Mouse (Mus musculus) midbrain, postnatal 0 days (tissue): ENCODE data around the gene Nrde2. TPM values are rescaled to one million over a fixed set of nuclear protein-coding genes. Genes with fewer than 3 reads are reported as not detected.

Source experiments
- ATAC-seq: fragments of 200-750 bp; cut with Nextera tagmentation; 2 replicates; pipeline ENCODE4 v1.8.0; 2017; ENCODE audit warnings: moderate number of reproducible peaks, mild to moderate bottlenecking, moderate TSS enrichment, moderate library complexity; ENCODE audit not compliant: low FRiP score
- DNase-seq: peaks from one replicate; pipeline ENCODE4 v3.0.0-alpha.2; 2015; ENCODE audit warnings: low spot score
- H3K27ac ChIP-seq: fragments of 300-500 bp; sonication (generic); 2 replicates; pipeline ENCODE4 v1.5.1; 2014; ENCODE audit warnings: low read depth, mild to moderate bottlenecking, low read length, mixed read lengths
- H3K27me3 ChIP-seq: fragments of 300-500 bp; sonication (generic); 2 replicates; pipeline ENCODE4 v1.6.1; 2014; ENCODE audit warnings: low read length, control low read depth, mixed read lengths; ENCODE audit not compliant: insufficient read depth
- H3K36me3 ChIP-seq: fragments of 300-500 bp; sonication (generic); 2 replicates; pipeline ENCODE4 v1.6.1; 2014; ENCODE audit warnings: low read length, control low read depth, mixed read lengths; ENCODE audit not compliant: insufficient read depth
- H3K4me1 ChIP-seq: fragments of 300-500 bp; sonication (generic); 2 replicates; pipeline ENCODE4 v1.6.1; 2014; ENCODE audit warnings: mild to moderate bottlenecking, control low read depth, antibody characterized with exemption, low read length, mixed read lengths; ENCODE audit not compliant: insufficient read depth
- H3K4me2 ChIP-seq: fragments of 300-500 bp; sonication (generic); 2 replicates; pipeline ENCODE4 v1.6.1; 2014; ENCODE audit warnings: low read depth, mild to moderate bottlenecking, low read length, mixed read lengths; ENCODE audit not compliant: poor library complexity, severe bottlenecking
- H3K4me3 ChIP-seq: fragments of 300-500 bp; sonication (generic); 2 replicates; pipeline ENCODE4 v1.5.1; 2014; ENCODE audit warnings: low read depth, mild to moderate bottlenecking, low read length, moderate library complexity
- H3K9ac ChIP-seq: fragments of 300-500 bp; sonication (generic); replicated peaks from 2 replicates; pipeline ENCODE4 v1.6.1; 2014; ENCODE audit warnings: mild to moderate bottlenecking, low read length, moderate library complexity, mixed read lengths; ENCODE audit not compliant: poor library complexity, severe bottlenecking
- H3K9me3 ChIP-seq: fragments of 300-500 bp; sonication (generic); 2 replicates; pipeline ENCODE4 v1.6.1; 2016; ENCODE audit warnings: low read length, control low read depth
- CTCF ChIP-seq: IDR thresholded peaks from 2 replicates; pipeline ENCODE4 v1.5.1; 2016; ENCODE audit warnings: antibody characterized with exemption, mild to moderate bottlenecking
- WGBS: fragments of 180-500 bp; shearing (Covaris S2); extraction: QIAGEN DNeasy Blood & Tissue Kit; methylation state at CpG from one replicate; pipeline ENCODE4 v1.1.7; 2014; 5-methylcytosine and 5-hydroxymethylcytosine counted together
- polyA plus RNA-seq: library from polyadenylated mRNA; unstranded; fragments of >200 nt; fragmentation: Nextera tagmentation; extraction: Ambion mirVana; gene quantifications from 2 replicates; pipeline ENCODE4 v1.2.1, GENCODE M21; 2015
- total RNA-seq: library from RNA; depleted of rRNA; stranded (reverse); fragments of >200 nt; gene quantifications from 2 replicates; pipeline ENCODE4 v1.2.3, GENCODE M21; 2014

Nrde2 gene
- total and polyA plus RNA-seq, 2 experiments from 2014 or later, result 13.1 to 13.9 TPM

DNA sequence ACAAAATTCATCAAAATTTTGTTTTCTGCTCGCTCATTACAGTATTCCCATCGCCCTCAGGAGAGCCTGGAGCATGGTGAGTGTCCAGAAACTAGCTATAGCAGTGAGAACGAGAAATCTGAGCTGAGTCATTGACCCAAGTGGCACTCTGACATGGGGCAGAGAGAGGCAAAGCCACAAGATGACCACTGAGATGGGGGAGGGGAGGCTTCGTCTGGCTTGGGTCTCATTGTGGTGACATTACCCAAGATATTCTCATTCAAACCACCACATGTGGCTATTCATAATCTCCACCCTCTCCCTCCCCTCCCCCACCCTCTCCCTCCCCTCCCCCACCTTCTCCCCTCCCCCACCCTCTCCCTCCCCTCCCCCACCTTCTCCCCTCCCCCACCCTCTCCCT is 52.0 kb downstream of the Nrde2 start:
- DNase-seq (no peak), ATAC-seq (no peak)
- Histone ChIP-seq H3K9ac (no peak overlapping the region), H3K4me2 (no peak overlapping the region), H3K4me1 (peaks cover 5% of the 10 kb centered on the region; the same call in 1 of the 2 replicates), H3K9me3 (no peaks in the 10 kb centered on the region), H3K27me3 (no peaks in the 10 kb centered on the region), H3K27ac (no peak overlapping the region), H3K36me3 (no peaks in the 10 kb centered on the region), H3K4me3 (no peak overlapping the region)
- no peak for TF ChIP-seq CTCF
- WGBS, result 55% methylated on average over 4 of the region's 4 CpGs

DNA sequence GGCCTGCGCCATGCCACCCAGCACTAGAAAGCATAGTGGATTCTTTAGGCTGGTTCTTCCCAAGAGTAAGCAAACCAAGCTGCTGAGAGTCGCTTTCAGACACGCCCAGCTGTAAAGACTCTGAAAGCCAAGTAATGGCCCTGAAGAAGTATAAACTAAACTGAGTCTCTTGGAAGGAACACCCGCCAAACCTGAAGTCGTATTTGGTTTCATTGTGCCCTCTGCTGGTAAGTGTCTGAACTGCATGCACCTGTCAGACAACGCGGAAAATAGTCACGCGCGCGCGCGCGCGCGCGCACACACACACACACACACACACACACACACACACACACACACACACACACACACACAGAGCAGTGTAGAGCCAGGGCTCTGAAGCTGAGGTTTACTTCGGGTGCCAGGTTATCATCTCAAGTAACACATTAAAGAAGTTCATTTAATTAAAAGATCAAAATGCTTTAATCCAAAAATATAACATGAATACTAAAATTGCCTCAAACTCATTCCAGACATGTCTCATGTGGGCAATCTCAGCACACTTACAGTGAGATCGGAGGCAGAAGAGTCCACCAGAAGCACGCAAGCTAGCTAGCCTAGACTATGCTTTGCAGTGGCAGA is 53.1 kb downstream of the Nrde2 start:
- WGBS, result 11% methylated on average over 20 of the region's 20 CpGs
- no peak overlapping the region for H3K4me2 ChIP-seq
- ATAC-seq, result no peak

DNA sequence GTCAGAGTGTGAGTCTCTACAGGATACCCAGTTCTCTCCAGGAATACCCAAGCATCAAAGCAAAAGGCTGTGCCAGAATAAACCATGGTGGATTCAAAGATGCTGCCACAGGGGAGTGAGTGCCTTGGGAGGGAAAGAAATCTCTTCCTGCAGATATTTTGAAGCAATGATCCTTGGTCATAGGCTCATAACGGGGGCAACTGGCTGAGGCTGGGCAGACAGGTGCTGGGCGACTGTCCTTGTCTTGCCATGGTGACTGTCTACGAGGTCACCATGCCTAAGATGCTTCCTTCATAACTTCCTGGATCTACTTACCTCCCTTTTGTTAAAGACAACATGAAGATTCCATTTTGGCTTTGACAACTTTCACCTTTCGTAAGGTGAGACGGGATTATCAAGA is 54.9 kb downstream of the Nrde2 start:
- Histone ChIP-seq H3K4me2 (no peak overlapping the region), H3K4me3 (no peak overlapping the region), H3K36me3 (no peaks in the 10 kb centered on the region), H3K9me3 (no peaks in the 10 kb centered on the region), H3K27ac (no peak overlapping the region), H3K27me3 (no peaks in the 10 kb centered on the region), H3K4me1 (no peaks in the 10 kb centered on the region), H3K9ac (no peak overlapping the region)
- no peak for DNase-seq
- 90% methylated on average over 5 of the region's 5 CpGs for whole genome bisulfite sequencing
- no peak for ATAC-seq
- TF ChIP-seq CTCF, result no peak

More for the DNA sequence above, 53.1 kb downstream of the Nrde2 start:
- Histone ChIP-seq H3K4me1 (peaks cover 5% of the 10 kb centered on the region; the same call in 1 of the 2 replicates), H3K27me3 (no peaks in the 10 kb centered on the region), H3K9ac (no peak overlapping the region), H3K27ac (0 out of 2 replicates have a peak overlapping the region, but pooled peaks have one; percentile 26), H3K9me3 (no peaks in the 10 kb centered on the region), H3K36me3 (no peaks in the 10 kb centered on the region), H3K4me3 (no peak overlapping the region)
- DNase-seq, result peak; percentile 90
- TF ChIP-seq CTCF, result peak; percentile 89

- DNase-seq (no peak), ATAC-seq (no peak)
- Histone ChIP-seq H3K4me3 (no peak overlapping the region), H3K4me1 (no peaks in the 10 kb centered on the region), H3K4me2 (no peak overlapping the region), H3K27ac (no peak overlapping the region), H3K27me3 (no peaks in the 10 kb centered on the region), H3K9me3 (no peaks in the 10 kb centered on the region), H3K9ac (no peak overlapping the region), H3K36me3 (no peaks in the 10 kb centered on the region)
- WGBS, result 71% methylated on average over 3 of the region's 3 CpGs
- TF ChIP-seq CTCF, result no peak
Observed at GRCm38 (mm10) chr12:100101651-100102050, 57.8 kb downstream of the Nrde2 start.

DNA sequence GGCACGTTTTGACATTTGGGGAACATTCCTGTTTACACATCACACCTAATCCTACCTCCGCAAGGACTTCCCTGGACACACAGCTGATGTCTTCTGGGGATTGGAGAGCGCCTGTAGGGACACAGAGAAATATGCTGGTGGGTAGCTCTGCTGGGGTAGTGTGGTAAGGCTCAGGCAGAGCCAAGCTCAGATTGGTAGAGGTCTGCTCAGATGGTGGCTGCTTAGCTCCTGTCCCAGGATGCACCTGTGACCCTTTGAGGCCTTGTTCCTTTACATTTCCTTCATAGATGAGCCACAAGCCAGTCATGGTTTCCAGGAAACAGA is 58.8 kb downstream of the Nrde2 start:
- H3K9ac ChIP-seq, result no peak overlapping the region
- no peaks in the 10 kb centered on the region for H3K4me1 ChIP-seq
- H3K36me3 ChIP-seq, result no peaks in the 10 kb centered on the region
- H3K27me3 ChIP-seq, result no peaks in the 10 kb centered on the region
- 47% methylated on average over 3 of the region's 3 CpGs for WGBS
- no peak overlapping the region for H3K27ac ChIP-seq
- no peak for ATAC-seq
- no peak for DNase-seq
- no peak for TF ChIP-seq CTCF
- no peaks in the 10 kb centered on the region for H3K9me3 ChIP-seq
- no peak overlapping the region for H3K4me2 ChIP-seq
- H3K4me3 ChIP-seq, result no peak overlapping the region

GRCm38 (mm10) chr12:100099971-100100706 is 59.3 kb downstream of the Nrde2 start:
- Histone ChIP-seq H3K4me1 (no peaks in the 10 kb centered on the region), H3K4me3 (no peak overlapping the region), H3K27ac (no peak overlapping the region), H3K9me3 (no peaks in the 10 kb centered on the region), H3K27me3 (no peaks in the 10 kb centered on the region), H3K36me3 (no peaks in the 10 kb centered on the region), H3K4me2 (no peak overlapping the region), H3K9ac (no peak overlapping the region)
- no peak for TF ChIP-seq CTCF
- no peak for DNase-seq
- ATAC-seq, result no peak
- 60% methylated on average over 3 of the region's 3 CpGs for WGBS
